Mouse (Mus musculus) olfactory bulb, adult 2 months (tissue): ENCODE measurements around the gene Amer2.

Experiments used
- CTCF ChIP-seq: fragments of 200-500 bp; IDR thresholded peaks from 2 replicates; pipeline ENCODE4 v1.5.1; 2012; ENCODE audit warnings: low read depth, mild to moderate bottlenecking, low read length, moderate library complexity; ENCODE audit not compliant: insufficient read depth
- POLR2A ChIP-seq: fragments of 200-500 bp; IDR thresholded peaks from 2 replicates; pipeline ENCODE4 v1.6.1; 2012; ENCODE audit warnings: mild to moderate bottlenecking, low read depth, low read length, moderate library complexity; ENCODE audit not compliant: insufficient read depth

DNA sequence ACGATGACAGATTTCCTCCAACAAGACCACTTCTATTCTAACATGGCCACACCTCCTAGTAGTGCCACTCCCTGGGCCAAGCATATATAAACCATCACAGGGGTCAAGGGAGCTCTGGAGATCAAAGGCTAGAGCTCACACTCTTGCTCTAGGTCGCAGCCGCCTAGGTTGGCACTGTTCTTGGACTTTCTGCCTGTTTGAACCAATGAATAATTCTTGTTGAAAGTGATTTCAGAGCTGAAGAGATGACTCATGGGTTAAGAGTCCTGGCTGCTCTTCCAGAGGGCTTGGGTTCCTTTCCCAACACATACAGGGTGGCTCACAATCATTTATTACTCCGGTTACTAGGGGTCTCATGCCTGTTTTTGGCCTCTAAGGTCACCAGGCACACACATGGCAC lies 24.3 kb downstream of the Amer2 start:
- TF ChIP-seq CTCF: no peak
- no peak for TF ChIP-seq POLR2A
